Mouse (Mus musculus): ENCODE results near the gene Prss58. TPM values are rescaled to one million over a fixed set of nuclear protein-coding genes. Genes with fewer than 3 reads are reported as not detected.

The Prss58 gene
- total RNA-seq (2021), result not detected
- long read RNA-seq, experiment 1, result 0 reads
- long read RNA-seq, experiment 2, result 0 reads

DNA sequence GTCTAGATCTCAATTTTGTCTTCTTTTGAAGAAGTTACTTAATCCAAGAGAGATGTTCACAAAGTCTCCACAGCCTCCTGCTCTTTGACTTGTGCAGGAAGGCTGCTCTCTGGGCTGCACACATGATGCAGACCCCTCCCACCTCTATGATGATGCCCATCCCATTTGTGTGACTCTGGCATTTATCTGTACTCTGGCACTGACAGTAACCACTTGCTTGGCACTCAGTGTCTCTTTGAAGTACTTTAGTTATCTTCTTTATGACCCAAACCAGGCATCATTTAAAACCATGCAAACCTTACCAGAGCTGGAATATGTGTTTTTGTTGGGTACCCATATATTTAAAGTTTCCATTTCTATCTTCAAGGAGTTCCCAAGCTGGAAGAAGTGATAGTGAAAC, at the start of gene Prss58:
Gene Prss58, minus strand, starts transcription at position 101 of the 400 bp plus-strand sequence.
- intact Hi-C loops (cut with DNase I), result no loop called here

DNA sequence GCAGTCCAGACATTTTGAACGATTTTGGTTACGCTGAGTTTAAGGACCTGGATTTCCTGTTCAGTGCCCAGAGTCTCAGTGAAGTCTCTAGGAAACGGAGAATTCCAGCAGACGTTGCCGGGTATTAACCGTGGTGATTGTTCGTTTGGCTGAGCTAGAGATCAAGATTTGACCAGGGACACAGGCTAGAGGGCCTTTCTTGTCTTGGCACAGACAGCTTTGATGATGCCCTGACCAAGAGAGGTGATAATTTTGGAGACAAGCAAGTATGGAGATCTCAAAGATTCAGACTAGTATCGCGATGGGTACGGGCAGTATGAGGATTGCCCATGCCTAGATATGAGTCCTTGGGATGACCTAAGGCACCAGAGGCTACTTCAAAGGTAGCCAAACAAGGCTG, 40.3 kb upstream of the Prss58 start, which contains the start of gene 1700074P13Rik:
Gene 1700074P13Rik, minus strand, starts transcription at position 101 of the 400 bp plus-strand sequence.
- intact Hi-C loops (cut with DNase I), result no loop called here
- DNase-seq, result no peak

More for the DNA sequence above, at the start of gene Prss58:
- no peak for DNase-seq

DNA sequence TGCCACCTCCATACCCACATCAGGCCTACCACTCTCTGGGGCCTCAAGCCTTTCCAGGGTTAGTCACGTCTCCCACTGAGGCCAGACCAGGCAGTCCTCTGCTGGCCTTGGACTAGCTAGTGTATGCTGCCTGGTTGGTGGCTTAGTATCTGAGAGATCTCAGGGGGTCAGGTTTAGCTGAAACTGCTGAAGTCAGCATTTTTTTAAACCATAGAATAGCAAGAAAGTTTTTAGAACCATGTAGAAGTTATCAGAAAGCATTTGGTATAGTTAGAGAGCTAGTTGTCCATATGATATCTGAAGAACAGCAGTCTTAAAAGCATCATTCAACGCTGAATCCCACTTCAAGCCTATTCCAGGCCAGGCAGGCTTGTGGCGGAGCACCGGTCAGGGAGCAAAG, 19.8 kb upstream of the Prss58 start:
- intact Hi-C loops (cut with DNase I), result no loop called here
- DNase-seq, result no peak

DNA sequence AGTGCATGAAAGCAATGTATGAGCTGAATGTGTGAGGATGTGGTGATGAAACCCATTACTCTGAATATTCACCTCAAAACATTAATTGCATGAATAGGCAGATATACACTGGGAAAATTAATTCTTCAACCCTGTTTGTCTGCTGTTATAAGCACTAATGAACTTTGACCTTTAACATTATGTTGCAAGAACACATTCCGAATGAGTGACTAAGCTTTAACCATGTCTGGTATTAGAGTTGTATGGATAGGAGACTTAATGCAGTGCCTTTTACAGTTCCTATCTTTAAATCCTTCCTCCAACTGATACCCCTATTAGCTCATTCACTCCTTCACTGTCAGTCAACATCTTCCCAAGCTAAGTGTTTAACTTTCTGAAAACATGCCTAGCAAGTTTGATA, 5.5 kb downstream of the Prss58 start:
- no peak for DNase-seq
- intact Hi-C loops (cut with DNase I), result no loop called here

DNA sequence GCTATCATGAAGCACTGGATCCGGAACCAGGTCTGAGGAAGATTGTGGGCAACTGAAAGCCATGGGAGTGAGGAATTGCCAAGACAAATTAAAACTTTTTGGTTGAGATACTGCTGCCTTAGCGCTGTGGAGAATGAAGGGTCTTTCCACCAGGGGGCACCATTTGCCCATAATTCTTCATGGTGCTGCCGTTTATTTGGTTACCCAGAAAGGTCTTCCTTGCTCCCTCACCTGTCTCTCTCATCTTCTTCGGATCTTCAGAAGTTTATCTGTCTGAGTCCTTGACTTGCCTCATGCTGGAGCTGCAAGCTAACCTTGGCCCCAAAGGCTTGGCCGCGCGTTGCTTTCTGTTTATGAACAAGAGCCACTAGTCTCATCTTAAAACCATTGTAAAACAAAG, 6.6 kb downstream of the Prss58 start:
- DNase-seq, result peak; percentile 13 to 26
- intact Hi-C loops (cut with DNase I), result no loop called here

DNA sequence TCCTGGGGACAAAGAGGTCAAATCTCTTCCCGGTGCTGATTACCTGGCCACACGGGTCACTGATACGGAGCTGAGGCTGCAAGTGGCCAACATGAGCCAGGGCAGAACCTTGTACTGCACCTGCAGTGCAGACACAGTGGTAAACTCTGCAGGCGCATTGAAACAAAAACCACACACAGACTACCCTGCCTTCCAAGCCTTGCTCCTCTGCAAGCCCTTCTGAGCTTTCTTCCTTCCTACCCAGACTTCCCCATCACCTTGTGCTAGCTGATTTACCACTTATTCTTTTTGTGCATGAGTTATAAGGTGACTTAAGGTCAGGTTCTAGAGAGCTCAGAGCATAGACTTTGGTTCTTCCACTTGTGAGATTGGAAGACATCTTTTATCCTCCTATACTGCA, 8.4 kb downstream of the Prss58 start:
- intact Hi-C loops (cut with DNase I), result no loop called here
- DNase-seq, result no peak

DNA sequence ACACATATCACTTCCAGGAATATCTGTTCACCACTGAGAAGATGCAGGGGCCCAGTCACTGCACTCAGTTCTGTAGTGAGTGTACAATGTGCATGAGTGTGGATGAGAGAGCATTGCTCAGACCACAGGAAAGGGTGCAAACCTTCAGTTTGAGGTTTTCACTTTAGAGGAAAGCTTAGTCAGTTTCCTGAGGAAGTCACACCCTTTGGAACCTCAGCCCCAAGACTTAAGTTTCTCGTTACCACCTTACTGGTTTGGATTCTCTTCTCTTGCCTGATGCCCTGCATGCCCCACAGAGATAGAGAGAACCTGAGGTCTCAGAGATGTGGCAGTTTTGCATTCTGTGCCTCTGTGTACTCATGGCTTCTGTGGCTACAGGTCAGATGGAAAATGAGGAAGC, 9.2 kb downstream of the Prss58 start:
- DNase-seq, result no peak
- intact Hi-C loops (cut with DNase I), result no loop called here

DNA sequence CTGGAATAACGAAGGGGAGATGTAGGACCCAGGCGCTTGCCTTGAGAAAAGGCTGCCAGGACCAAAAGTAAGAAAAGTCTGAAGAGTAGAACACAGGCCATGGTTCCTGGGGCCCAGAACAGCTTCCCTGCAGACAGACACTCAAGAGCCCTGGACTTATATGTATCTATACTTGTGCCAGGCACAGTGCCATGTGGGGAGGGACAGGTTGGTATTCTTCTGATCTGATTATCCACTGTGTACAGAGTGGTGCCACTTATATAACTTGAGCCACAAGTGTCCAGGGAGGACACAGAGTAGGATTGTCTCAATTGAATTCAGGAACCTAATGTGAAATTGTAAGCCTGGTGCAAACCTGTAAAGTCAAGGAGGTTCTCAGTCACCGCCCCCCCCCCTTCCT, 12.8 kb downstream of the Prss58 start, which contains the start of gene Moxd2:
Gene Moxd2, minus strand, starts transcription at position 101 of the 400 bp plus-strand sequence.
- intact Hi-C loops (cut with DNase I), result no loop called here
- DNase-seq, result no peak

DNA sequence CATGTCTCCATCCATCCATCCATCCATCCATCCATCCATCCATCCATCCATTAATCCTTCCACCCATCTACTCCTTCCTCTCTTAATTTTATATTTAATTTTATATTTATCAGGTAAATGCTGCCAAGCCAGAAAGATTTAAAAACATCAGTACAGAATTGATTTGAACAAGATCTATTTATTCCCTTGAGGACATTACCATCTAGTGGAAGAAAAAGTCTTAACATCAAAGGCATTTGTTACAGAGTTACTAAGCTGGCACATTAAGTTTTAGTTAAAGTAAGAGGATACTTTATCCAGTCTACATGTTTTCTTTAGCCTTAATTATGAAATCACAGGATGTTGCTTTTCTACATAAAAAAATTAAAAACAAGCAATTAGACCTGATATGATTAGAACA, 54.9 kb downstream of the Prss58 start:
- DNase-seq, result no peak

More for the DNA sequence above, 54.9 kb downstream of the Prss58 start:
- intact Hi-C loops (cut with DNase I), result no loop called here

Other genes with a start within 250 kb of the Prss58 start
- not detected for gene Moxd2, start 12.9 kb downstream of the Prss58 start, total RNA-seq (2021)
- gene 1700074P13Rik, start 40.2 kb upstream of the Prss58 start, total RNA-seq (2021), result not detected
- not detected for gene Gm4744, start 51.5 kb upstream of the Prss58 start, total RNA-seq (2021)
- not detected for gene 1810009J06Rik, start 64.4 kb upstream of the Prss58 start, total RNA-seq (2021)
- gene Gm2663, start 99.1 kb upstream of the Prss58 start, total RNA-seq (2021), result not detected
- gene 2210010C04Rik, start 135.1 kb upstream of the Prss58 start, total RNA-seq (2021), result not detected